Mouse (Mus musculus): ENCODE measurements around the gene Prss57.

DNA sequence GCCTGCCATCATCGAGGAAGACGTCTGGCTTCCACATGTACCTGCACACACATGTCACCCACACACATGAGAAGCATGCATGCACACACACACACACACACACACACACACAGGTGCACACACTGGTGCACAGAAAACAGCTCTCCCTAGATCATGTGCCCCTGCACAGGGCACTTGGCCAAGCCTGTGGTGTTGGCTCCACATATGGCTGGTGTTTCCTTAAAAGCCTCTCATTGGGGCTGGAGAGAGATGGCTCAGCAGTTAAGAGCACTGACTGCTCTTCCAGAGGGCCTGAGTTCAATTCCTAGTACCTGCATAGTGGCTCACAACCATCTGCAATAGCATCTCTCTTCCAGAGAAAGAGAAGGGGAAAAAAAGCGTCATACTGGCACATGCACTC is 40.8 kb upstream of the Prss57 start:
- no peak for TF ChIP-seq EP300 (IDR thresholded peaks at IDR 0.05; ENCODE audit: low read depth)
- no peak for TF ChIP-seq CTCF (IDR thresholded peaks at IDR 0.05; ENCODE audit: low read depth)
